Mouse (Mus musculus) spleen, postnatal 10 days (tissue): ENCODE results near the gene E130308A19Rik.

Experiments used
- DNase-seq, 2 experiments: peaks; one replicate each; pipeline ENCODE4 v3.0.0; 2021 to 2022; ENCODE audit warnings: low spot score in 2 of 2

The E130308A19Rik gene

DNA sequence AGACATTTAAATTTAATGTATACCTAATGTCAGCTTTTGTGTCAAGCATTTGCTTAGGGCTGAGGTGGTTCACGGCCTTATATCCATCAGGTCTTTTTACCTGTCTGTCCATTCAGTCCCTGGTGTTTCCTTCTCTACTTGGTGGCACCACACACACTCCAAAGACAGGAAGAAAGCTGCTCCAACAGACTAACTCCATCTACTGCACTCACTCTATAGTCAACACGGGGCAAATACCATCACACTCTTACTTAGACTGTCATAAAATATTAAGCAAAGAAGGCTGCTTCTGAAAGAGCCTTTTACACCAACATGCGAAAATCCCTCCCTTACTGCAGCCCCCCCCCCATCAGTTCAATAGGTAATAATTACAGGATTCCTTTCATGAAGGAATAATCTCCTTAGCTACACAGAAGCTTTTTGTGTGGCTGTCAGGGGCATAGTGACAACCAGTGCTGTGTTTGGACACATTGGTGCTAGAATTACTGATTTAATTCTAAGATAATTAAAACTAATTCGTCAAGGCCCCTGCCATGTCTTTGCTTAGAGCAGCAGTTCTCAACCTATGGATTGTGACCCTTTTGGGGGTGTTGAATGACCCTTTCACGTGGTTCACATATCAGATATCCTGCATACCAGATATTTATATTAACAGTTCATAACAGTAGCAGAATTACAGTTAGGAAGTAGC lies 101.3 kb downstream of the E130308A19Rik start:
- no peak for DNase-seq

DNA sequence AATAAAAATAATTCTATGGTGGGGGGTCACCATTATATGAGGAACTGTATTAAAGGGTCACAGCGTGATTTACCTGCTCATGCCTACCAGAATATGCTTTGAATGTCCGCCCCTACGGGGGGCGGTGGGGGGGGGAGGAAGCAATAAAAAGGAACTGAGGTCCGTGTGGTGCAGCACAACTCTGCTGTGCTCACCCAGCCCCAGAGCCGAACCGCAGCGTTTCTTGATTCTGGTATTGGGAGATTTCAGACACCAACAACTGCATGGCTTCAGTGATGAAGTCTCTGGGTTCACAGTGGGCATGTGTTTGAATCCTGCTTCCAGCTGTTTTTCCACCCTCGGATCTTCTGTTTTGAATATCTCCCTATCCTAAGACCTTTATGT lies 101.9 kb downstream of the E130308A19Rik start:
- DNase-seq = peak in 1 of 2 experiments; percentile 56

DNA sequence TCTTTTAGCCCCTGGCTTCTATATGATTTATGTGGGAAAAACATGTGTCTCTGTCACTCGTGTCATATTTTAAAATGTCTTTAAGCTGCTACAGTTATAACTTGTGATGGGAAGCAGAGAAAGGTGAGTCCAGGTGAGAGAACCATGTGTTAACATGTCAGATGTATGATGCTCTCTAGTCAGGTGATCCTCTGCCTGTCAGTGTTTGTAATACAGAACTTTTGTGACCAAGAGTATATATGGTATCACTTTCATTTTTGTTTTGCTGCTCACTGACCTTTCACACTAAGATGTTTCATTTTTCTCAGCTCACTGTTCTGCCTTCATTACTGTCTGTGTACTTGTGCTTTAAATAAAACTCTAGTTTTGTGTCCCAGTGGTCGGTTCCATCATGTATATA lies 102.8 kb downstream of the E130308A19Rik start:
- no peak for DNase-seq

DNA sequence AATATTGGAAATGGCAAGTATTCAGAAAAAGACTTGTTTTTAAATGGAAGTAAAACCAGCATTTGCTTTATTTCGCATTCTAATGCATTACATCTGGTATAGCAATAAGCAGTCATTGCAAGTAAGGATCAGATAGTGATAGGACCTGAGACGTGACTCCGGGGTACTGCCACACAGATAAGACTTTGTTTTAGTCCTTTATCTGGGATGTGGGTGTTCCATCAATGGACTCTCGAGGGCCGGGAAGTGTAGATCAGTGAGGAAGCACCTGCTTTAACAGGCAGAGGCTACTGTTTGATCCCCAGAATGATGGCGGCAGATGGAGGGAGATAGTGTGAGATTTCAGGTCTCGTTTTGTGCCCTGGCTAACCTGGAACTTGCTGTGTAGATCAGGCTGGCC lies 105.5 kb downstream of the E130308A19Rik start:
- DNase-seq = no peak

DNA sequence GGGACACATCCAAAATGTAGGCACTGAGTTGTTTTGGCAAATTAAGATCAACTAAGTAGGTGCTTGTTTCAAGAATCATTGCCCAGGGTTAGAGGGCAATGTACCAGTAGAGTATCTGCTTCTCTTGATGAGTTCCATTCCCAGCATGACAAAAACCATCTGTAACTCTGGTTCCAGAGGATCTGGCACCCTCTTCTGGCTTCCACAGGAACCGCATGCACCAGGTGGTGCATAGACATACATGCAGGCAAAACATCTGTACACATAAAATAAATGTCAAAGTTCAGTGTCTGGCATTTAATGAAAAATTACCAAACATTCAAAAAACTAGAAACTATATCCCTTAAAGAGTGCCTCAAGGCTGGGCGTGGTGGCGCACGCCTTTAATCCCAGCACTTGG lies 113.3 kb downstream of the E130308A19Rik start:
- peak in 1 of 2 experiments; percentile 51 for DNase-seq

DNA sequence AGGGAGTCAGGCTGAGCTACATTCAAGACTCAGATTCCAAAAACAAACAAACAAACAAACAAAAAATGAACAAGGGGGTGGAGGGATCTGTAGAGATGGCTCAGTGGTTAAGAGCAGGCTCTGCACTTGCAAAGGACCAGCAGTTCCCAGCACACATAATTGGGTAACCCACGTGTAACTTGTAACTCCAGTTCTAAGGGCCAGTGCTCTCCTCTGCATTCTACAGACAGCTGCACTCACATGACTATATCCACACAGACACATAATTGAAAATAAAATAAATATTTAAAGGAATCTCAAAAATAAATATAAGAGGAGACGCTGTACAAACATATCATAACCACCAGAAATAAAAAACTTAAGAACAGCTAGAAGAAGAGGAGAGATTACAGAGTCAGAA lies 113.9 kb downstream of the E130308A19Rik start:
- no peak for DNase-seq

DNA sequence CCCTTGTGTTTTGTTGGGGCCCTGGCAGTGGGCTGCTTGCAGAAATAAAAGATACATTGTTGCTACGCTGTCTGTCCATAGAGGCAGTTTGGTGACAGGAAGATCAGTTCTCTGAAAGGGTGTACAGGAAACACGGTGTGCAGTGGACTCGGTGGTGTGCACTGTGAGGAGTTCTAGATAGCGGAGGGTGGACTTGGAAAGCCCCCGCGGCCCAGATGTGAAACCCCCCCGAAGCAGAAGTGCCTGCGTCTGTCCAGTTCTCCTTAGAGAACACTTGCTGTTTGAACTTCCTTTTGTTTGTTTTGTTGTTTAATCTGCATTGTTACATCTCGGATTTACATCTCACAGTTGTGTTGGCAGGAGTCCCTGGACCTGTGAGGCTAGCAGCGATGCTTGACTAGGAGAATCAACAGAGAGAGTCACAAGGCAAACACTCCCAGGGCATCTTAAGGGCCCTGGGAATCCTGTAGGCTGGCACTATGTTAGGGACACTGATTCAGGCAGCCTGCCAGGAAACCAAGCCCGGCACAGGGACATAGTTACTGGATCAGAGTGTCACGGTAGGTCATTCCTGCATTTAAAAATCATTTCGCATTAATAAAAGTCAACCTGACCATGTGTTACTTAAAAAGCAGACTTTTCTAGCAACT lies 127.6 kb downstream of the E130308A19Rik start:
- no peak for DNase-seq

DNA sequence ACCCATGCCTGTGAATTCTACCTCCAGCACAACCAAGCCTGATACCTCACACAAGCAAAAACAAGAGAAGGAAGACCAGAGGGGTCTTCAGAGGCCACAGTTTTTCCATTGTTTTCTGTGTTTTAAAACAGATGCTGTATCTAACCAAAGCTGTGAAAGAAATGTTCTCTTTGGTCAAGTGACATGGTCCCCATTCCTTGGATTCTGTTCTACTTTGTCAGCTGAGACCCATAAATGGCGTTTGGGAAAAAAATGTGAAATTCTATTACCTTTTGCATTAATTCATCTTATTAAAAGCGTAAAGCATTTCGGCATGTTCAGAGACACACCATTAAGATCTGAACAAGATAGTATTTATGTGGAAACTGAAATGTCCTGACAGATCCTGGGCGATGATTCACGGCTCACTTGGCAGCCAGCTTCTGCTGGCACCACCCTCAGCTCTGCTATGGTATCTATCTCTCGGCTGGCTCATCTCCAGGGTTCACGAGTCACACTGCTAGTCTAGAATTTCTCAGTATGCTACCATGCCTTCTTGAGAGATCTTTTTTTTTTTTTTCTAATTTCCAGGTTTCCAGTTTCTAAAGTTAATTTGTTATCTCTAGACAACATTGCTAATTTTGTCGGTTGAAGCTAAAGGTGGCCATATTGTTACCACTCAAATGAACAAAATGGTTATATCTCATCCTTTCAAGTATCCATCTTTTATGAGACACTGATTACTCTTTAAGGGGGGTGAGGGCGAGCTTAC lies 130.5 kb downstream of the E130308A19Rik start:
- no peak for DNase-seq

DNA sequence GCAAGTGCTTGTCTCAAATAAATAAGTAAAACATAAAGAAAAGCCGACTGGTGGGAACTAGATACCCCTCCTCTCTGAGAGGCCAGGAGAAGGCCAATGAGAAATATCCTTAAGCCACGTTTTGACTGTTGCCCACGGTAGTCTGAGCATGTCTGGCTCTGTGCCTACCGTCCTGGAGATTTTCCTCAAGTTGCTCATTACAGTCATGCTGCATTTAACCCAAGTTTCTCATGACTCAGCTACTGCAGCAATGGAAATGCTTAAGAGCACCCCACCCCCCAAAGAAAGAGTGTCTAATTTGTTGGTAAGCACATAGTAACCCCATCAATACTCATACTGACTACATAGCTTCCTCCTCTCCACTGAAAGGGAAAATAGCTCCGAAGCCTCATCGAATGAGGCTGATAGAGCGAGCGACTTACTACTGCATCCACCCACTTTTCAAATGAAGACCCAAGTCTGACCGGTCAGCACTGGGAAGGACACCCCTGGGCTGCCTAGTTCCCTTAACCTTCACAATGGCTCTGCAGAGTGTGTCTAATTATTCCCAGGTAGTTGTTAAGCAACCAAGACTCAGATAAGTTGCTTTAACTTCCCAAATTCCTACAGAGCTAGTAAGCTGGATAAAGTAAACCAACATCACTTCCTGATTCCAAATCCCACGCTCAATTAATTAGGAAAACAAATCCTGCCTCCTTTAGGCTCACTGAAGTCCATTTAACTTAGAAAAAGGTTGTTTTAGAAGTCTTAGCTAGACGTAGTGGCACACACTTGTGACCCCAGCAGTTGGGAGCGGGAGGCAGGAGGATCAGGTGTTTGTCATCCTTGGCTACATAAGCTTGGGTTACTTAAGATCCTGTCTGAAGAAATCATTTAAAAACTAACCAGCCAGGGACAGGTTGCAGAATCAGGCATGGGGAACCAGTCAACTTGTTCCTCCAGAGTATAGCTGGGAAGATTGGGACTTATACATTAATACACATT lies 131.7 kb downstream of the E130308A19Rik start:
- DNase-seq = no peak

DNA sequence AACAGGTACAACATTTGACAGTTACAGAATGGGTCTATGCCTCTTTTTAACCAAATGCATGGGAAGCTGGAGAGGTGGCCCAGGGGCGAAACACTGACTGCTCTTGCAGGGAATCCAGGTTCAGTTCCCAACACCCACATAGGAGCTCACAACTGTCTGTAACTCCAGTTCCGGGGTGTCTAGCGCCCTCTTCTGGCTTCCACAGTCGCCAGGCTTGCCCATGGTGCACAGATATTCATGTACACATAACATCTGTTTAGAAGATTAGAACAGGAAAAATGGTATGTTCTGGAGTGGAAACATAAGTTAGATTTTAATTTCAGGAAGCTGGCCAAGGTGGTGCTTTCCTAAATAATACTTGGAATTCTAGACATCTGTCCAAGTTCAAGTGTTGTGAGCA lies 134.0 kb downstream of the E130308A19Rik start:
- DNase-seq = no peak

DNA sequence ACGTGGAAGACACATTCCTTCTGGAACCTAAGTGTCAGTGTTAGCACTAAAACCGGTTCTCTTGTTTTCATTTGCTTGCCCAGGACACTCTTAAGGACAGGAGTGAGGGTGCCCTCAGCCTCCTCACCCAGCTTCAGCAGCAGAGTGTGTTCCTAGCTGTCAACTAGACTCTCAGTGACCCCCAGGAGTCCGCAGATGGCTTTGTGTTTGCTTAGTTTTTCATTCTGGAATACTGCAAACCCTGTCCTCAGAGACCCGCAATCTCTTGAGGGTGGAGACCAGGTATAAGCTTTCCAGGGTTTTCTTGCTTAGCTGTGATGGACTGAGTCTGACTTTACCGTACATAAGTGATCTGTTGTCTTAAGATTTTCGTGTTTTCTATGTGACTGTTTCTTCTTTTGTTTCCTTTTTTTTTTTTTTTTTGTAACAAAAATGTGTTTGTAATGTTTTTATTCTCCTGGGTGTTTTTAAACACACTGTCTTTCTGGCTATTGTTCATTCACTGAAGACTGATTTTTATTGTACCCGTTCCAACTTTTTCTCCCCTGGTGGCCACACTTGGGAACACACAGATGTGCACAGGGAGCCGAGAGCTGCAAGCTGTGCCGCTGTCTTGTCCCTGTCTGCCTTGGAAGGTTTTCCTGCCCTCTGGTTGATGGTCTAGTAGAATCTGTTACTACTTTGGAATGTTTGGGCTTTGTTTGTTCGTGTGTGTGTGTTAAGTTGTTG lies 134.8 kb downstream of the E130308A19Rik start:
- DNase-seq = peak in 1 of 2 experiments; percentile 45

DNA sequence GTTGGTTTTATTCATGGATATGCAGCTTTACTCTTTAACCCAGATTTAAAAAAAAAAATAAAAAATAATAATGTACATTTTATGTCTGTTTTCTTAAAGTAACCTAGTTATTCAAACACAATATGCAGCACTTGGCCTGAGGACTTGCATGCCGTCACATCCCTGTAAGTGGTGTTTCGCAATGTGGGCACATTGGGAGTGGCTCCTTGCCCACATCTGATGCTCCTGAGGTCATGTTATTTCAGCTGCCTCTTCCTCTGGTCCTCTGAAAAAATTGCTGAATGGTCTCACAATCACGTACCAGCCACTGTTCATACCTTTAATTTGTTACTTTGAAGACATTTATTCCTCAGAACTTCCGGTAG lies 135.3 kb downstream of the E130308A19Rik start:
- DNase-seq = no peak

DNA sequence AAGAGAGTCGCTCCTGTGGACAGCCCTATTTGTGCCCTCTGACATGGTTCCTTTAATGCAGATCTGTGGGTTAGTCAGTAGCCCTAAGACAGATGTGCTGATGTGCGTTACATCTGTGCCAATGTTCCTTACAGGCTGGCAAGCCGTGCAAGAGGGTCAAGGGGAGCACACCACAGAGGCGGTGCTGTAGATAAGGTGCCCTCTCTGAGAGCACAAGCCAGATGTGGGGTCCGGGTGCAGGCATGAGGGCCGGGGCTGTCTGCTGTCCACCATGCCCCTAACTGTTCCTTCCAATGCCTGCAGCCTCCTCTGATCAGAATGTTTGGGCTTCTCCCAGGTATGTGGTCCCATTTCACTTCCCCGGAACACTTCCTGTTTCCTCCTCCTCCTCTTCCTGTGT lies 138.9 kb downstream of the E130308A19Rik start:
- no peak for DNase-seq

DNA sequence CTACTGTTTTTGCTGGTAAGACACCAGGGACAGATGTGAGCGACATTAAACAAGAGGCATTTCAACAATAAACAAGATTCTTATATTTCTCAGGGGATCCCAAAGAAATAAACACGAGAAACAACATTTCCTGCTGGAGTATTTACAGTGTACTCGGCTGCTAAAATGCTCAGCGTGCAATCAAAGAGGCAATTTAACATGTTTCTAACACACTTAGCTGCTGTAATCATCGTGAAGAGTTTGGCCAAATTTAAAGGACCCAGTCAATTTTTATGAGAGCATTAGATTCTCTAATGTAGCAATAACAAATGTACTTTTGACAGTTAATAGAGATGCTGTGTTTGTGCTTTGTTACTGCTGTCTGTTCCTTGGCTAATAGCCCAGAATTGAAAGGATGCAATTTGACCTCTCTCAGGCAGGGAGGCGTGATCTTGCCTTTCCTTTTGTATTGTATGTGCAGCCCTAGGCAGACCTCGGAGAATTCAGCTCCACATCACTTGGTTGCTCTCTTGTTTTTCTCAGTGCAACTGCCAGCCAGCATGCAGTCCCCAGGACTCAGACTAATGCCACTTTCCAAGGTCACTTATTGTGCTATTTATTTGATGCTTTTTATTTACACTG lies 139.5 kb downstream of the E130308A19Rik start:
- DNase-seq = no peak

DNA sequence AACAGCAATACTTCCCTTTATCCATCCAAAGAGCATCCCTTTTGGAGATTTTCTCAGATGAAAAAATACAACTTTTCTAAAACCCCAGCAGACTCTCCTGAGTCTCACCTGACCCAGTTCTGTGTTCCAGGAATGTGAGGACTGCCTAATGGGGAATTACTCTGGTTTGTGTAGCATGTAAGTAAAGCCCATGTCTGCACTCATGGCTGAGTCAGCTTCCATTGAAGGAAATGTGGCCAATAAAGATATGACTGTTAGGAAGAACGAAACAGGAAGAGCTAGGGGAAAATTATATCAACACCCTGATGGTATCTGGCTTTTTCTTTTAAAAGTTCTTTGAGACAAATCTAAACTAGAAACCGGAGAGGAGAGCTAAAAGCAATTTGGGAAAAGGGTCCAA lies 141.7 kb downstream of the E130308A19Rik start:
- DNase-seq = no peak

DNA sequence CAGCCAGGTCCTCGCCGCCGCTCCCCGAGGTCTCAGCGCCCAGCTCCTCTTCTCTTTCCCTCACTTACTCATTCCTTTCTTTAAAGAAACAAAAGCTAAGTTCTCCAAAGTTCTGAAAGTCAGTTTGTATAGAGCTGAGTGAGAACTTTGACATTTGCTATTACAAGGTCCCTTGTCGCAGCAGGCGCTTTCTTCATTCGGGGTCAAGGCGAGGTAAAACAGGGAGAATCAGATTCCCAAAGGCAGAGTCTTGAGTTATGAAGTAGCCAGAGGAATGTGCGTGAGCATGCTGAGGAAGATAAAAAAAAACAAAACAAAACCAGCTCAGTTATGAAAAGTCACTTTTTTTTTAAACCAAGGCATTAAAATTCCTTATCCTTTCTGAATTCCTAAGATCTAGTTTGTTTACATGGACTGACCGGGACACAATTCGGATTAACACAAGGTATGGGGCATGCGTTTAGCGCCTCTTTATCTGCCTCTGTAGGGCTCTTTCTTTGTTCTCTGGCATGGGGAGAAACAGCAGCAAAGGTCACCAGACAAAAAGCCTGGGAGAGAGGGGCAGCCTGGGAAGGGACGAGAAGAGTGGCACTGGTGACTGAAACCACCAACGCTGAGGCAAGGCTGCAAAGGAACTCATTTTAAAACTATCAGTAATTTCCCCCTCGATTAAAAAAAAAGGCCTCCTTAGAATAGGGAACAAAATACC lies 146.3 kb downstream of the E130308A19Rik start:
- no peak for DNase-seq

DNA sequence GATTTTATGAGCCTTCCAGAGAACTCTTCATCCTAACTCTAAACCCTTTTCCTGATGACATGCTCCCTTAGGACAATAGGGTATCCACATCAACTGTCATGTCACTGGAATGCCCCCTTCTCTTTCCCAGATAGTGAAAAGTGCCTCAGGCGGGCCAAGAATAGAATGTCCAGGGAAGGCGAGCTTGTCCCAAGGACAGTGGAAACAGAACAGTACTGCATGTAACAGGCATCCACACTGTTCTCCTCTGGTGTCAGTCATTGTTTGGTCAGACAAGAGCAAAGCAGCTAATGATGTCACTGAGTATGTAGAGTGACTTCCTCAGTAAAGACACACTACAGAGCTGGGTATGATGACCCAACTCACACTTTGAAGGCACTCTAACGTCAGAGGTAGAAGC lies 151.8 kb downstream of the E130308A19Rik start:
- no peak for DNase-seq

DNA sequence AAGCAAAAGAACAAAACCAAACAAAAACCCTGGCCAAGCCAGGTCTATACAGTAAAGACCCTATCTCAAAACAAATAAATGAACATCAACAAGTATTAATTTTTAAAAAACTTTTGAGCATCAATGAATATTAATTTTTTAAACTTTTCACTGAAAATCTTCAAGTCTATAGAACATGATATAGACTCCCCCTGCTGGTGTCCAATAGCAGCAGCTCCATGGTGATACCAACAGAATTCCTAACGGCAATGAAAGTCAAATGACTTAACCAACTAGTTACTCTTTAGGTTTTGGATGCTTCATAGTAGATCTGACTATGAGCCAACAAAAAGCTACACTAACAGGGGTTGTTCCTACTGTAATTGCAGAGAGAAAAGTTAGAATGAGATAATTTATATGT lies 154.6 kb downstream of the E130308A19Rik start:
- DNase-seq = no peak

DNA sequence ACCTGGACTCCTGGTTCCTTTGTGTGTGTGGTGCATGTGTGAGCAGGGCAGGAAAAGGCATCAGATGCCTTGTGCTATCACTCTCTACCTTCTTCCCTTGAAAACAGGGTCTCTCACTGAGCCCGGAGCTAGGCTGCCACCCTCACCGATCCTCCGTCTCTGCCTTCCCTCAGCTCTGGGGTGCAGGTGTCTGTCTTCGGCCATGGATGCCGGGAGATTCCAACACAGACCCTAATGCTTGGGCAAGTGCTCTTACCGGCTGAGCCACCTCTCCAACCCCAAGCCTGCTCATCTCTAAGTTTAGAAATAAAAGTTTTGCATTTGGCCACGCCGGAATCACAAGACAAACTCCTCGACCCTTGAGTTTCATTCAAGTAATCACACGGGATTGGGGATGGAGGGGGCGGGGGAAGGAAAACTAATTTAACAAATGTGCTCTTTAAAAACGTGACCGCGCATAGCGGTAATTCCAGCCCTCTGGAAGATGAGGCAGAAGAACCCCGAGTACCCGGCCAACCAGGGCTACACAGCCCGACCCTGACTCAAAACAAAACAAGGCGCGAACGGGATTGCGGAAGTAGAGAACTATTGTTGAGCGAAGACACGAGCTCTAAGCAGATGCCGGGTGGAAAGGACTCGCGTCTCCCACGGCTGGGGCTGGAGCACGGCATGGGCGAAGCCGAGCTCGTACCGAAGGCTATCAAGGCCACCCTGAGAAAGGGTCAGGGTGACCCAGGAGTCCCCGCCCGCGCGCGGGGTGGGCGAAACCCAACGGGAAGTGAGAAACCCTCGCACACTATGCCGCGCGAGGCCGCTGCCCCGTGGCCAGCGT lies 157.1 kb downstream of the E130308A19Rik start:
- peak in 1 of 2 experiments; percentile 24 for DNase-seq
